Mouse (Mus musculus) ovary, postnatal 14 days (tissue): ENCODE measurements around the gene Susd1.

Experiments
- DNase-seq: peaks from one replicate; pipeline ENCODE4 v3.0.0; 2022; ENCODE audit warnings: low spot score

The Susd1 gene

DNA sequence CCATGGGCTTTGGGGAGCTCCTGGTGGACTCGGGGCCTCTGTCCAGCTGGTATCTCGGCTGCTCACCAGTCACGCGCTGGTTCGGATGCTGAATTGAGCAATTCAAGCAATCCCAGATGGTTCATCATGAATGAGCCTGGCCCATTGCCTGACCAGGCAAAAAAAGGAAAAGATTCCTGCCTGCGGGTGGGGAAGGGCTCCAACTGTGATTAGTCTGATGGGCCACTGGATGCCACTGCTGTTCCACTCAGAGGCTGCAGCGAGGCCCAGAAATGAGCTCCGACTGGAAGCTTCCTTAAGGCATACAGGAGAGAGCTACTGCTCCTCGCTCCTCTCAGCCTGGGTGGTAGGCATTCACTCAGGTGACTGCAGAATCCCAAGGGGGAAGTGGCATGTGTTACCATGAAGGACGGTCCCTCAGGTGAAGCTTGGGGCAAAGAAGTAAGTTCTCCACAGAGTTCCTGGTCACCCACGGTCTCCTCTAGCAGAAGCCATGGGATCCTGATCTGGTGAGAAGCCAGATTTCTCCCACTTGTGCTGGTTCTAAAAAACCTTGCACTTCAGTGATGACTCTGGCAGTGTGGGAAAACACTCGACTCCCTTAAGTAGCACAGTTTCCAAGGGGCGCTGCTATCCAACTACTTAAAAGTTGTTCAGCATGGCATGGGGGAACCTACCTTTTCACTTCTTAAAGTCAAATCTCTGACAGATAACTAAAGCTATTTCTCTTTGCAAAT lies 57.3 kb downstream of the Susd1 start:
- peak; percentile 59 for DNase-seq

DNA sequence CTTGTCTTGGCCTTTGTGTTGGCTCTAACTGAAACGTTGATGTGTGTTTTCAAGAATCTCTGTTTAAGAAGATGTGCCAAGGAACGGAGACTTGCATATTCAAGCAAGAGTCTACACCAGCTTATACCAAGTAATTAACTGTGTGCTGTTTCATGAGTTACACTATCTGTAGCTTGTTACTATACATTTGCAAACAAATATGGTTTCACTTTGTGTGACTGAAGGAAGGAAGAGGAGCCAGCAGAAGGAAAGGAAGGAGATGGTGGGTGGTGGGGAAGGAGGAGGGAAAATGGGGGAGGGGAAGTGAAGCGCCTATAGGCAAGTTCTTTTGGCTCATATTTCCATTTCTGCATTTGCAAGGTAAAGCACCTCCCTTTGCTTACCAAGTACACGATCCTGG lies 58.0 kb downstream of the Susd1 start:
- DNase-seq = no peak

DNA sequence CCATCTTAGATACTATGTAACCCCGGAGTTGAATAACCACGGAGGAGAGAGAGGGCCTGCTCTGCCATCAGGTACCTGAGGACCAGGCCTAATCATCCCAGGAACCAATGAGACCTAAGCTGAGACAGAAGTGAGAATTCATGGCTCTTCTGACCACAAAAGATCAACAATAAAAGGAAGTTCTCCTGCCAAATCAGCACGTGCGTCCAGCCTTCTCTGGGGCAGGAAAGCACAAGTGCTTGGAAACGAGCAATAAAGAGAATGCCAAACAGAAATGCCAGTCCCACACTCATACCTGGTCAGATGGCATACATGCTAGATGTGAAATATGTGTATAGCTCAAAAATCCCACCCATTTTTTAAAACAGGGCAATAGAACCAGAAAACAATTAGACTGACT lies 58.6 kb downstream of the Susd1 start:
- no peak for DNase-seq

DNA sequence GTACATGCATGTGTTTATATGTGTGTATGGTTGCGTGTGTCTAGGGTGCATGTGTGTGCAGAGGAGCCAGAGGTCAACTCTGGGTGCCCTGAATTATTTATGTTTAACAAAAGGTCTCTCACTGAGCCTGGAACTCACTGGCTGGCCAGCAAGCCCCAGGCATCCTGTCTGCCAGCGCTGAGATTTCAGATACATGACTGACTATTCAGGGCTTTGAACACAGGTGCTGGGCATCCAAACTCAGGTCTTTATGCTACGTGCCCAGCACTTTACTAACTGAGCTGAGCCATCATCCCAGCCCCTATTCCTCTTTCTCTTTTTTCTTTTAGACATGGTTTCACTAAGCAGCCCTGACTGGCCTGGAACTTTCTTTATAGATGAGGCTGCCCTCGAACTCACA lies 59.8 kb downstream of the Susd1 start:
- DNase-seq = no peak

DNA sequence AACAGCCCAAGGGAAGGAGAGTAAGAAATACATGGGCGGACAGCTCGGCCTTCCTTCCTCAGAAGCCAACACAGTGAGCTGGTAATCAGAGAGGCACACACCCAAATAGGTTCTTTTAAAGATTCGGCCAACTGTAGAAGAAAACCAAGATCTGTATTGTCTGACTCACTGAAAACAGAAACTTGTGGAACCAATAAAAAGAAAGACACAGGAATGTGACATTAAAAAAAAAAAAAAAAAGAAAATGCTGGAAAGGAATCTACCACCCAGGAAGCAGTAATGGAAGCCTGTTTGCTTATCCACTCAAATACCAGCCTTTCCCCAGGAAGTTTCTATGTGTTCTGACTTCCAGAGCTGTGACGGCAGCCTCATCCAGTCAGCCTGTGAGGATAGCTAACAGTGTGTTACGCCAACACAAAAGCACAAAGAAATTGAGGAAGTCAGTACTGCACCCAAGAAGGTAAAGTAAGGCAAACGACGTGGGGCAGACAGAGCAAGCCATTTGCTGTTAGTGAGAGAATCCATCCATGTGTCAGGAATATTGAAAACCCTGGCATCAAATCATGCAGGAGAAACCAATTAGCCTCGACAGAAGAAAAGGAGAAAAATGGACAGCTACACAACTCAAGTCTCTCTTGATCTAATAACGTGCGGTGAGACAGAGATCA lies 64.0 kb downstream of the Susd1 start:
- DNase-seq = no peak

DNA sequence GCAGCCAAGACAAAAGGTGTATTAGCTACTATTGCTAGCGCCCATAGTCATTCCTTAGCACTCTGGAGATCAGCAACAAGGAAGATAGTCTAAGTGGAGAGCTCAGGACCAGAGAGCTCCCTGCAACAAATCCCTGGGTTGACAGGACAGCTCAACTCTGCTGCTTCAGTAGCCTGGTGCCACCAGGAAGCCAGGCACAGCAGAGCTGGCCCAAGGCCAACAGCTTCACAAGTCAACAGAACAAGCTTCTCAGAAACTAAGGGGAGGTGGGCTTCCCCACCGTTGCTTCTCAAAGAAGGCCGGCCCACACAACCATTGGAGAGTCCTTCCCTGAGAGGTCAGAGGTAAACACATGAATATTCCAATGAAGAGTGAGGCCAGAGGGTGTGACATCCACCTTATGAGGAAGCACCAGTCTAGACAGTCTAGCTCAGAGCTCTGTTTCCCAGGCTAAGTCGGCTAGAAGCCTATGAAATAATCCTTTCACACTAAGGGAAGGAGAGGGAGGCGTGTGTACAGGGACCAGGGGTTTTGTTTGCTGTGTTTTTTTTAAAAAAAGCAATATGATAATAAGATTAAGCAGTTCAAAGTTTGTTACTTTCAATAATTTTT lies 65.8 kb downstream of the Susd1 start:
- DNase-seq = no peak

DNA sequence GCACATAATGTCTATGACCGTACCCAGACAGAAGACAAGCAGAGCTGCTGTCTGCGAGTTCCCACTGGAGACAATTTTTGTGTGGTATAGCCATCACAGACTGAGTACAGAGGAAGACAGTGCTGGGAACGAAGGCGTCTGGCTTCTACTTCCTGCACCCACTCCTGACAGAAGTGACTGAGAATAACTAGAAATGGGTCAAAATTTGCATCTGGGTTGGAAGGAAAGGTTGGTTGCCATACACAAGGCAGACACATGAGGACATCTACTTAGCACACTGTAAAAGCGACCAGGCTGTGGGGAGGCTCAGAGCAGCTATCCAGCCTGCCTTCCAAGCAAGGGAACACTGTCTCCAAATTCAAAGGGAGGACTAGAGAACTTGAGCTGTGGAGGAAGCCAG lies 66.5 kb downstream of the Susd1 start:
- DNase-seq = no peak

DNA sequence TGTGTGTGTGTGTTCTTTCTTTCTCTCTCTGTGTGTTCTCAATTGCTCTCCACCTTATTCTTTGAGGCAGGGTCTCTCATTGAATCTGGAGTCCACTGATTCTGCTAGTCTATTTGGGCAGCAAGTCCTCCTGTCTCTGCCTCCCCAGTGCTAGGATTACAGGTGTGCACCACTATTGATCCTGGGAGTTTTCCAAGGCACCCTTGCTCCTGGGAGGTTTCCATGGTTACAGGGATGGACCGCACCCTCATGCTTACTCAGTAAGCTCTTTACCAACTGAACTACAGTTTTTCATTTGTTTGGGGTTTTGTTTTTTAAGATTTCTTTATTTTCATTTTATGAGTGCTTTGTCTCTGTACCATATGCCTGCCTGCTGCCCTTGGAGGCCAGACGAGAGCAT lies 68.5 kb downstream of the Susd1 start:
- no peak for DNase-seq

DNA sequence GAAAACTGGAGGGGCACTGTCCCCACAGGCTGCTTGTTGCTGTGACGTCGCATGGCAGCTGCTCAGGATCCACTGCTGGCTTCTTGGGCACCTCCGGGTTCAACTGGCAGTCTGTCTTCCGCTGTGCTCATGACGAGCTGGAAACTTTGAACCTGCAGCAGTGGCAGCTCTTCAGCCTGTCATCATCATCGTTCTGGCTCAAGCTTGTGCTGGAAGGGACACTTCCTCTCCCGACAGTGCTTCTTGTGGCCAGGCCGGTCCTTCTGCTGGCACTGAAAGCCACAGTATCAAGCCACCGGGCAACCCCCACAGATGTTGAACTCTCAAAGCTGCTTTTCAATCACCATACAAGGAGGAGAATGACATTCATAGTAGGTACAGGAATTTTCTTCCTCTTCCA lies 70.3 kb downstream of the Susd1 start:
- no peak for DNase-seq

DNA sequence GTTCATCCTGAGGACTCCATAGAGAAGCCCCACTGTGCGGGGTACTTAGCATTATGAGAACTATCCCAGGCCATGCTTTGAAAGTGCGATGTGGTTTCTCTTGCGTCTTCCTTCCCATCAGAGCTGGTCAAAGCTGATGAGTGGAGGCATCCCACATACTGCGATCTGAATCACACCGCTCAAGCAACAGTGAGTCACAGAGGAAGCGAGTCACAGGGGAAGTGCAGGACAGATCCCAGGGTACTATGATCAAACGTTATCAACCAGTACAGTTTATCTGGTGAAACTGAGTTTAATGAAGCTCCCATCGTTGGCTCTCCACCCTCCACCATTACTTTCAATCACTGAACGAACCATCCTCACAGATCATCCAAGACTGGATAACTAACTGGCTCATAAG lies 72.2 kb downstream of the Susd1 start:
- DNase-seq = no peak

DNA sequence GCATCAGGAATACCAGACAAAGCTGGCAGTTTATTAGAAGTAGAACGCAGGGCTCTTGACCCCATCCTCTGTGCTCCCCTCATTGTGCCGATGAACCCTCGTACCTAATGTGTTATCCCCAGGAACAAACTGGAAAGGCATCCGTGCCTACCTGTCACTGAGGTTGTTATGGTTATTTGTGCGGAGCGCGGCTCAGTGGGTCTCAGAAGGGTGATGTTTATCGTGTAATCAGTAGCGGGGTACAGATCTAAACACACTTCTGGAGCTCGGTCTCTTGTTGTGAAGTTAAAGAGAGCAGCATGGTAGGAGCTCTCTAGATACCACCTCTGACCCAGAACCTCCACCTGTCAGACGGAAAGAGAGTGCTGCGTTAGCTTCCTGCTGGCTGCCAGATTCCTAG lies 72.9 kb downstream of the Susd1 start:
- no peak for DNase-seq

DNA sequence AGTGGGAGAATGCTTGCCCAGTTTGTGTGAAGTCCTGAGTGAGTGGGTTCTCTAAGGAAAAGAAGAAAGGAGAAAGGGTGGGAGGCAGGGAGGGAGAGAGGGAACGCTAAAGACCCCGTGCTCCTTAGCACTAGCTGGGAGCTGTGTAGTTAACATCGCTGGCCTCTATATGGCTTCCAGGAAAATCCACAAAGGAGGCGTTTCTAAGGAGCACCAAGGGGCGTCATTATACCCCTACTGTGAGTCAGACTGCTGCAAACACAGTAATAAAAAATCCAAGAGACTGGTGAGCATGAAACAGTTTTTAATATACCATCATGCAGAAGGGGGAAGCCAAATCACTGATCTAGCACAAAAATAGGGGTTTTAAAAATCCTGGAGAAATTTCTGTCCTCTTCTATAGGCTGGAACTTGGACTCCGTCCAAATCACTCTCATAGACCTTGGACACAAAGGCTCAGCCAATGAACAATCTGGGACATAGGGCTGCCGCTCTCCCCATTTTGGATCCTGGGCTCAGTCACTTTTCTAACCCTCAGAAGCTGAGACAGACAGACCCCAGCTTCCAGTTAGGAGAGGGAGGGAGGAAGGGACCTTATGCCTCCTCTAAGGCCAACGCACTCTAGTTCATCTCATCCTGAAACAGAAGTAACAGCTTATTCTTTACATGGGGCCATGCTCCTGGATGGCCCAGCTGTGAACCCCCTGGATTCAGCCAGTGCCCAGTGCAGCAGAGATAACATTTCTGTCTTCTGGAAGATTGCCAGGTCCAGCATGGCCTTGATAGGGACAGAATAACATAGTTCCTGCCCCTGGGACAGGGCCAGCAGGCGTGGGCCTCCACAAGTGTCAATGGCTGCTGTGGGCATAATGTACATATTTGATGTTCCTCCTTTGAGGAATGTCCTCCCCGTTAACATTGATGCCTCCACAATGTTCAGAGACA lies 73.9 kb downstream of the Susd1 start:
- no peak for DNase-seq

DNA sequence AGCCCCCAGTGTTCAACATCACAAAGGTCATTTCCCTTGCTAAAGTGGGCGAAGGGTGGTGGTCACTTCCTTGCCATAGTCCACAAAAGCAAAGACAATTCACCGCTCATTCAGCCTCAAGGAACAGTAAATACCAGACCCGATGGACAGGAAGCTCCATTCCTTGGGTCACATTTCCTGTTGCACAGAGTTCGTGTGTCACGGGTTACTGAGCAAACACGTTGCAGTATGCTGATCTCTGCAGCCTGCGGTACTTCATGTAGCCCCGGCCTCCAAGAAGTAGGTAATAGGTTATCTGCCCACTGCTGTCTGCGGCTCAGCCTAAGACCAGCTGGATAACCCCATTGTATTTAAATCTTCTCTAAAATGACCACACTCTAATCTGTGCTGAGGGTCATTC lies 75.4 kb downstream of the Susd1 start:
- DNase-seq = no peak

DNA sequence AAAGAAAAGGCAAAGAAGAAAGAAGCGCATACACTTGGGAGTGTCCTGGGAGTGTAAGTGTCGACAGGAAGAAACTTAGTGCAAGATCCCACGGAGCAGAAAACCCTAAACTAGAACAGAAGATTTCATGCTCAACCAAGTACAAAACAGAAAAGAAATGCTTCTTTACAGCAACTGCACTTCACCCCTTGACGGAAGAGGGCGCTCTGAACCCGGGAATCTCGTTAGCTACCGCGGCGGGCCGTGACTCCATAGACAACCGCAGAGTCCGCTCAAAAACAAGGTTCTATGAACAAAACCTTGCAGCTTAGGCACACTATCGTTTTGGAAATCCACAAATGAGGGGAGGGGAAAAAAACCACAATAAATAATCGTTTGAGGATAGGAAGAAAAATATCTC lies 77.7 kb downstream of the Susd1 start:
- peak; percentile 76 for DNase-seq

DNA sequence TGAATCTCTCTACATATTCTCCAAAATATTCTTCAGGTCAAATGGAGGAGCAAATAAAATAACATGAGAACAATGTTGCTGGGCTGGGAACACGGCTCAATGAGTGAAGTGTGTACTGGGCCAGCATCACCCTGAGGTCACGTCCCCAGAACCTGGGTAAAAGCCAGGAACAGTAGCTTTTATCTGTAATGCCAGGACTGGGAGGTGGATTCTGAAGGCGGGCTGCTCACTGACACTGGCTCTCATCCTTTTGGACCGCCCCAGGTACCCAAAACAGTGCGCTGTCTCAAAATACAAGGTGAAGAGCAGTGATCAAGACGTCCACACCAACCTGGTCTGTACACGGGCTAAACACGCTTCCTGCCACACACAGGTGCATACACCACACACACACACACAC lies 78.5 kb downstream of the Susd1 start:
- no peak for DNase-seq

DNA sequence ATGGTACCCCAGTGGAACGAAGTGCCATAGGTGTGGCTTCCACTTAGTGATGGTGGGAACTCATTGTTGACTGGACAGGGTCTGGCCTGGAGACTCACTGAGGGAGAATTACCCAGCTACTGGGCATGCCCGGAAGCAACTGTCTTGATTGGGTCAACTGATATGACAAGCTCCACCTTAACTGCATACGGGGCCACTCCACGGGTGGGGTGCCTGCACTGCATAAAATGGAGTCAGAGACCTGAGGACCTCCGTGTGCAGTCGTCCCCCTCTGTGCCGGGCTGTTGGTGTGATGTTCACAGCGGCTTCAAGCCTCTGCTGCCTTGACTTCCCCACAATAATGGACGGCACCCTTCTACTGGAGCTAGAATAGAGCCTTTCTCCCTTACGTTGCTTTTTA lies 79.5 kb downstream of the Susd1 start:
- no peak for DNase-seq

DNA sequence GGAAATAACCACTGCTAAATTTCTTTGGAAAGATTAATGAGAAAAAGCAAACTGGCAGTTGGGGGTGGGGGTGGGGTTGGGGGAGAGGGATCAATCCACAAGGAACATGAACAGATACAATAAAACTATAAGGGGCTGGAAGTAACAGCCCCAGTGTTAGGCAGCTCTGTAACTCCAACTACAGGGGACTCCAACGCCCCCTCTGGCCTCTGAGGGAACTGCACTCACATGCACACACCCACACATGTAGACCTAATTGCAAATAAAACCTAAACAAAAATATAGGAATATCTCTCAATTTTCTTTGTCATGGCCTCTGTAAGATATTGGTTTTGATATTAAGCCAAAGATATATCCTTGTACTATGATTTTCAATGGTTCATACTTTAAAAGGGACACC lies 83.0 kb downstream of the Susd1 start:
- DNase-seq = no peak

DNA sequence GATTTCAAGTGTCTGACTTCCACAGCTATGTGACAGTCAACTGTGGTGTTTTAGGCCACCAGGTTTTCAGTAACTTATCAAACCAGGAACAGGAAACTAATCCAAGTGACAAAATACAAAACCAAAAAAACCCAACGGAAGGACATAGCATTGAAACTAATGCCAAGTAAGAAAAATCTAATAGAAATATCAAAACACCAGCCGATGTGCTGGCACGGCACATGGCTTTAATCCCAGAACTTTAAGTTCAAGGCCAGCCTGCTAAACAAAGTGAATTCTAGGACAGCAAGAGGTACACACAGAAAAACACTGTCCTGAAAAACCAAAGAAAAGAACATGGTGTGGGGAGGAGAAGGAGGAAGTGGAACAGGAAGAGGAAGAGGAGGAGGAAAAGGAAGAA lies 83.8 kb downstream of the Susd1 start:
- DNase-seq = no peak

DNA sequence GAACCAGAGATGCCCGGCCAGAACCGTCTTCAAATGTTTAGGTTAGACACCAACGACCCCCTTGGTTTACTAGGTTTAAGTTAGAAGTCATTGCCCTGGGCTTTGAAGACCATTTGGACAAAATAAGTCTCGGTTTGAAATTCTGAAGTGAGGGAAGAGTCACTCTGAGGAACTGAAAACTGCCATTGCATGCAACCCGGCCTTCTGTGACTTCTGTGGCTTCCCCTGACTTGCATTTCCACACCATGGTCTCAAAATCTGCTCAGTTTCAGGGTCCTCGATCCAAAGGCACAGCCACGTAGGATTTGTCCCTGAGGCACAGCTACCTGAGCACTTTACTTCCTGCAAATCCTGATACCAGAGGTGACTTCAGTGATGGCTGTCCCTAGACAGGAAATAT lies 86.5 kb downstream of the Susd1 start:
- DNase-seq = no peak

DNA sequence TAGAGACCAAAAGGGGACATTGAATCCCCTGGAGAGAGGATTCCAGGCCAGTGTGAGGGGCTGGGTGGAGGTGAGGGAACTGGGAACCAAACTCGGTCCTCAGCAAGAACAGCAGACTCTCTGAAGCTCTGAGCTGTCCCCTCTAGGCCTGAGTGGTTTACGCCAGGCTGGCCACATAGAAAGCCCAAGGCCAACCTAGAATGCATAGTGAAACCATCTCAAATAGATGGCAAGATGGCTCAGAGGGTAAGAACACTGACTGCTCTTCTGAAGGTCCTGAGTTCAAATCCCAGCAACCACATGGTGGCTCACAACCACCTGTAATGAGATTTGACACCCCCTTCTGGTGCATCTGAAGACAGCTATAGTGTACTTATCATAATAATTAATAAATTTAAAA lies 88.1 kb downstream of the Susd1 start:
- no peak for DNase-seq

DNA sequence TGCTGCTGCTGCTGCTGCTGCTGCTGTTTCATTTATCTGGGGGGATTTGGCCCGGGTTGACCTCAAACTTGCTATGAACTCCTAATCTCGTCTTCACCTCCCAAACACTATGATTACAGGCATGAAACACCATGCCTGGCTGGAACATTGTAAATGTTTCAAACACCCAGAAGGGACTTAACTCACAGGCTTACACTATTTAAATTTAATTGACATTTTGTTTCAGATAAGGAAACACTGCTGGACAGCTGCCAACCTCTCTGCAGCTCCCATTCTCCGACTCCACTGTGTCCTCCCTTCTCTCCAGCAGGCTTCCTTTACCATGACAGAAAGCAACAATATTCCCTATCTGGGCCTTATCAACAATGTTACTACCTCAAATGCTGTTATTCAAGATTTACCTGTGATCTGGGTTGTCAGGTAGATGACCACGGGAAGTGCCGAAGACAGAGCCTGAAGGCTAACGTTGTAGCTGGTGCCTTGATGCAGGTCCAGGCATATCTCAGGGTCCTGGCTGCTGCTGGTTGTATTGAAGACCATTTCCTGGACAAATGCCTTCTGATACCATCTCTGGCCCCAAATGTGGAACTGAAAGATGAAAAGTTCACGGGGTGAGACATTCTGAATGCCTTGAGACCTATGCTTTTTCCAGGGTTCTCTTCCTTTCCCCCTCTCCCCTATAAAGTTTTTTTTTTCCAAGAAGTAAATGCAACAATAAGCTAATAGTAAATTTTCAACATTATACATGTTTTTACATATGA lies 88.8 kb downstream of the Susd1 start:
- no peak for DNase-seq

DNA sequence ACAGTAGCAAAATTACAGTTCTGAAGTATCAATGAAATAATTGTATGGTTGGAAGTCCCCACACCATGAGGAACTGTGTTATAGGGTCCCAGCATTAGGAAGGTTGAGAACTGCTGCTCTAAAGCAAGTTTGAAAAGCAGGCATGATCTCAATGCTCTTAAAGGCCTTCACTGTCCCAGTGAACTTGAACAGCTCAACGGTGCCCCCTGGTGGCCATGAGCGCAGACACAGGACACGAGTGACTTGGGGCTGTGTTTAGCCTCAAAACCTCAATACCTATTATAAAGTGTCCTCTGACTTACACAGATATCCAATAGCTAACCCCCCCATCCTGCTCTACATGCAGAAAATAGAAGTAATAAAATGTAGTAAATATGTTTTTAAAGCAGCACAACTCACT lies 97.7 kb downstream of the Susd1 start:
- DNase-seq = peak; percentile 91
